Mouse (Mus musculus) stomach, adult 2 months (tissue): ENCODE results near the gene Serpina1f. TPM values are rescaled to one million over a fixed set of nuclear protein-coding genes. Genes with fewer than 3 reads are reported as not detected.

Source experiments
- polyA plus RNA-seq: library from polyadenylated mRNA; depleted of rRNA; stranded (reverse); fragments of >200 nt; gene quantifications from 2 replicates; pipeline ENCODE4 v1.2.3, GENCODE M21; 2012; rRNA removed

Gene Serpina1f
- polyA plus RNA-seq = 0.72 TPM in 1 of 2 replicates, not detected in the other

GRCm38 (mm10) chr12:103695429-103695828, at the start of gene Serpina1f:
Serpina1f (minus strand) TSS chr12:103695529.

GRCm38 (mm10) chr12:103676039-103676438, 19.3 kb downstream of the Serpina1f start, which contains the start of gene Serpina16:
Serpina16 (minus strand) TSS chr12:103676139.

GRCm38 (mm10) chr12:103656848-103657626, 38.3 kb downstream of the Serpina1f start, which contains the start of gene Serpina6:
Serpina6 (minus strand) TSS chr12:103657212.

Other genes with a start within 250 kb of the Serpina1f start
- gene Ifi27l2b, start 238.3 kb downstream of the Serpina1f start, polyA plus RNA-seq = 45.5 and 67.7 TPM in 2 replicates
- 0.06 and 0.09 TPM in 2 replicates for gene Ppp4r4, start 163.2 kb downstream of the Serpina1f start, polyA plus RNA-seq
- not detected in 2 replicates for gene Serpina10, start 64.1 kb downstream of the Serpina1f start, polyA plus RNA-seq
- gene Serpina6, start 38.3 kb downstream of the Serpina1f start, polyA plus RNA-seq = not detected in 2 replicates
- 0.42 TPM in 1 of 2 replicates, not detected in the other for gene Serpina16, start 19.4 kb downstream of the Serpina1f start, polyA plus RNA-seq
- gene Serpina1d, start 78.1 kb upstream of the Serpina1f start, polyA plus RNA-seq = 0.31 TPM in 1 of 2 replicates, not detected in the other
- gene Serpina1b, start 134.8 kb upstream of the Serpina1f start, polyA plus RNA-seq = 0.69 and 1.6 TPM in 2 replicates
- 0.70 and 1.6 TPM in 2 replicates for gene Serpina1a, start 168.0 kb upstream of the Serpina1f start, polyA plus RNA-seq
- gene Serpina1c, start 209.4 kb upstream of the Serpina1f start, polyA plus RNA-seq = 0.96 TPM in 1 of 2 replicates, not detected in the other